Mouse (Mus musculus) liver, adult (tissue): Measurements from ENCODE around the gene Galnt17.

Experiments
- GATA4 ChIP-seq: IDR thresholded peaks from 2 replicates; pipeline ENCODE4 v1.6.1; 2014; ENCODE audit warnings: mild to moderate bottlenecking, low read length; ENCODE audit not compliant: insufficient replicate concordance

The Galnt17 gene

GRCm38 (mm10) chr5:131308397-131308796 lies at the start of gene Galnt17:
TSS of gene Galnt17 (minus strand) at chr5:131308497.
- TF ChIP-seq GATA4, result no peak

DNA sequence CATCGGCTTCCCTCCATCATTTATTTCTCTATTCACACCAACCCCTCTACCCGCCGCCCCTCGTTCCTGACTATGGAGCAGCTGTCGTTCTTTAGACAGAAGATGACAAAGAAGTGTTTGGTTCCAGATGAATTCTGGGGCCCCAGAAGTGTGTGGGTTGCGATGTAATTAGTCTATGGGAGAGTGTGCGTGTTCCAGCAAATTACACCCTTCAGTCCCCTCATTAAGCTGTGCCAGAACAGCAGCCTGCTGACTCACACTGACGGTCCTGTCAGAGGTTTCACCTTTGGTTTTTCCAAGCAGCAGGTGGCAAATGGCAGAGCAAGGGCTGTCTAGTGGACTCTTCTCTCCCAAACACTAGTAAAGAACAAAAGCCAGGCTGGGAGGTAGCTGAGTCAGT lies 26.2 kb upstream of the Galnt17 start:
- TF ChIP-seq GATA4, result no peak

DNA sequence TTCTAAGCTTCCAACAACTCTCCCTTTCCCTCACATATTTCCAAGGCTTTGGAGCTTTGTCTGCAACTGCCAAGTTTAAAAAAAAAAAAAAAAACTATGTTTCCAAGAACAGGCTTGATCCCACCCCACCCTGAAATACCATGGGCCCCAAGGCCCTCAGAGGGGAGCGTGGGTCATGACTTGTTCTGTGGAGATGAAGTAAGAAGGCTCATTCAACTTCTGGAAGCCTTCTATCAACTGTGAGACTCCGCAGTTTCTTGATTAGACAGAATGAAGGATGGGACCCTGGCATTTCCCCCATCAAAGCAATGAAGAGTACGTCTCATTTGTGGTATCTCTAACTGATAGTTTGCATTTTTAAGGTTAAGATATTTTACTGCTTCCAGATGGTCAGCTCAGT lies 13.0 kb upstream of the Galnt17 start:
- no peak for TF ChIP-seq GATA4

- TF ChIP-seq GATA4, result no peak
Observed at GRCm38 (mm10) chr5:131319605-131320004, 11.3 kb upstream of the Galnt17 start.

- TF ChIP-seq GATA4, result no peak
Observed at GRCm38 (mm10) chr5:131319141-131319540, 10.8 kb upstream of the Galnt17 start.

- TF ChIP-seq GATA4, result no peak
Observed at GRCm38 (mm10) chr5:131315016-131315415, 6.7 kb upstream of the Galnt17 start.

DNA sequence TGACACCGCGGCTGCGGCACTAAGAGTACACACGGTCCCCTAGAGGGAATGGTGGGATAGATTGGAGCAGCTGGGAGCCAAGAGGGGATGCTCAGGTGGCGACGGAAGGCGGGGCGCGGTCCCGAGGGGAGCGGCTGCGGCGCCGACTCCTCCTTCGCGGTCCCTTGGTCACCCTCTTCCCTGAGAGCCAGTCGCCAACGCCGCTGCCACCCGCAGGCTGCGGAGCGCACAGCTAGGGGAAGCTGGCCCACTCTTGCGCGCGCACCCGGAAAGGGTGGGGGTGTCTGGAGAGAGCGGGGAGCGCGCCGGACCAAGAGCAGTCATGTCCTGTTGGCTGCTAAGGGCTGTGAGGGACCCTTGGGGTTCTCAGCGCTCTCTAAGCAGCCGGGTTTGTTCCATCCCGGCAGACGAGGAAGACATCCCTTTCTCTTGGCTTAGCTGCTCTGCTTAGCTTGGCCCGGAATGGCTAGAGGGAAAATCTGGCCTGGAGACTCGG lies 593 bp downstream of the Galnt17 start:
- TF ChIP-seq GATA4, result no peak

DNA sequence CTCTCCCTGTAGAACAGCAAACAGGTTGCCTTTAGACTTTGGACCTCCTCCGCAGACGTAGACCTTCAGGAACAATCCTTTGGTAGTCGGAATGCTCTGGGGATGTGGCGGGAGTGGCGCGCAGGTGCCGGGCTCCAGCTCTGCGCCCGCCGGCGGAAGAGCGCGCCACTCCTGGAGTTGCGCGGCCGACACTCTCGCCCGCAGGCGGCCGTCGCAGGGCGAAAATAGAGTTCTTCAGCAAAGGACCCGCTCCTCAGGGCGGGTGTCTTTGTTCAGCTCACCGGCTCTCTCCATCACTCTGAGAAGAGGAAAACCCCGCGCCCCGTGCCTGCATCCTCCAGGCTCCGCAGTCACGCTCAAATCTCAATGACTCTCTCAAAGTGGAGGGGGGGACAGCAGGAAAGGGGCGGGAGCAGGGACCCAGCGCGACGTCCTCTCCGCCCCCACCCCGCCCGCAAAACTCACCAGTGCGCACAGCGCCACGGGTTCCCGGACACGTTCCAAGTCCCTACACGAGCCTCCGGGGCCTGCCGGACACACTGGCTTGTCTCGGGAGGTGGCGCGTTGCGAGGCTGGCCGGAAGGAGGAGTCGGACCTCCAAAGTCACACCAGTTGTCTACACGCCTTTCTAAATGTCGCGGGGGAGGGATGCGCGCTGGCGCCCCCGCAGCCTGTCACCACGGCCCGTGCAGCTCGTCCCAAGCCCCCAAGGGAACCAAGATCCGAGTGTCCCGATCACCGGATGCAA lies 1.2 kb downstream of the Galnt17 start:
- TF ChIP-seq GATA4, result no peak

DNA sequence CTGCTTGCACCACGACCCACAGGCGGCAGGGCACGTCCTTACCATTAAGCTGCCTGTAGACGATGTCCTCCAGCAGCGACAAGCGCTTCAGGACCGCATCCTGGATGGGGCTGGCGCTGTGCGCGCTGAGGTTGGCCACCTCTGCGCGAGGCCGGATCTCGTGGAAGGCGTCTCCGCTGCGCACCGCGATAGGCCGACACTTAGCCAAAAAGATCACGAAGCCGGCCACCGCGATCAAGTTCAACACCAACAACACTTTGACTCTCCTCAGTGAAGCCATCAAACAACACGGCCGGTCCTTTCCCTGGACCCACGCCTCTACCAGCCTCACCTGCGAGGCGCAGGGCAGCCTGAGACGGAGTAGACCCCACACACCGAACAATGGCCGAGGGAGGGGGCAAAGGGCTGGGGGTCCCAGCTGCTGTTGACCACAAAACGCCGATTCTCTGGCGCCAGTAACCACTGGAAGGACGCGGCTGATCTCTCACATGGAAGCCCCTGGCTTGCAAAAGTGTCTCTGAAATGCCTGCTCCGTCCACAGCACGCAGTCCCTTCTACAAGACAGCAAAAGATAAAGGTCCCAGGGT lies 1.9 kb downstream of the Galnt17 start:
- no peak for TF ChIP-seq GATA4

DNA sequence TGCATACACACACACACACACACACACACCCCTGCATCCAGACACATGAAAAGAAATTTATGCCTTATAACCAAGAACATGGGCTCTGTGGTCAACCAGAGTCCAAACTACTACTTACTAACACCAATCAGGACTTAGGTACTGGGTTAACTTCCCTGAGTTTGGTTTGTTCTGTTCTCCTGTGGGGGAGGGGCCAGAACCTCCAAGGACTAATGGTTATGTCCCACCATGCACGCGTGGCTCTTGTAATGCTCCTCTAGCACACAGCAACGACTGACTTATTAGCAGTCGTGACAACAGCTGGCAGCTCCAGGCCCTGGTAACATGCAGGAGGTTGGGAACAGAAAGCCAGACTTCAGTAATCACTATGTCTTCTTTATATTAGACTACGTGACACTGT lies 3.1 kb downstream of the Galnt17 start:
- TF ChIP-seq GATA4, result no peak

- TF ChIP-seq GATA4, result no peak
Observed at GRCm38 (mm10) chr5:131301526-131301925, 6.8 kb downstream of the Galnt17 start.

DNA sequence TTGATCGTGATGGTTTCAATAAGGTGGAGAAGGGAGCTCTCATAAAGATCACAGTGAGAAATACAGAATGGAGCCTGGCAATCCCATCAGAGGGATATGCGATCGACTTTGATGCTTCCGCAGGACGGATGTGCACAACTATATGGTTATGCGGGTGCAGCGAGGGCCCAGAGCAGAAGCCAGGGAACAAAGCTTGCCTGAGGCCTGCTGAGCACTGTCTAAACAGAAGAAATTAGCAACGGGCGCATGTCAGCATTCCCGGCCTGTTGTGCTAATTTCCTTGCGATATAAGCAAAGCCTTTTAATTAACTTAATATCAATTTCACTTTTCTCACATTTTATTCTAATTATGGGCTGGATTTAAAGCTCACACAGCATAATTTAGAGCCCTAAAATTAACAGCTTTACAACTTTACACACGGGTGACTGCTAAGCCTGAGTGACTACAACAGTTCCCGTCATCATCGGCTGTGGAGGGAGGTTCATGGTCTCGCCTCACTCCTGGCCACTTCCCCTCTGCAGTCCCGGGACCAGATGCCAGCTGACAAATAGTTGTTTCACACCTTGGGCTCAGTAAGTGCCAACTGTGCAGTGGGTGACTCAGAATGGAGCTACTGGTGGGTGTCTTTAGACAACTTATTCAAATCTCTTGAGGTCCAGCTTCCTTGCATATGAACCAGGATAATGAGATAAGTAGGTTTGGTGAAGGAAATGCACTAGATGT lies 14.4 kb downstream of the Galnt17 start:
- TF ChIP-seq GATA4, result no peak

- TF ChIP-seq GATA4, result no peak
Observed at GRCm38 (mm10) chr5:131287091-131287490, 21.2 kb downstream of the Galnt17 start.

GRCm38 (mm10) chr5:131286680-131287079 lies 21.6 kb downstream of the Galnt17 start:
- no peak for TF ChIP-seq GATA4

DNA sequence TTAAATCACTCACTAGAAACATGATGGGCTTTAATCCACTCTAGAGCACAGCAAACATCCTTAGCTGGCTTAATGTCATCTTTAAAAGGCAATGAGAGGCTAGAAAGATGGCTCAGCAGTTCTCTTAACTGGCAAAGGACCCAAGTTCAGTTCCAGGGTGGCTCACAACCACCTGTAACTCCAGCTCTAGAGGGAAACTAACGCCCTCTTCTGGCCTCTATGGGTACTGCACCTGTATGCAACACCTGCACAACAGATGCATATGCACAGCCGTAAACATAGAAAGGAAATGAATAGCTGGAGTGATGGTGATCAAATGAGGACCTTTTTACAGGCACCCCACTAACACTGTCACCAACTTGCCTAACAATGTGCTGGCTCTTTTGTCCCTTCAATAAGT lies 27.9 kb downstream of the Galnt17 start:
- TF ChIP-seq GATA4, result no peak

DNA sequence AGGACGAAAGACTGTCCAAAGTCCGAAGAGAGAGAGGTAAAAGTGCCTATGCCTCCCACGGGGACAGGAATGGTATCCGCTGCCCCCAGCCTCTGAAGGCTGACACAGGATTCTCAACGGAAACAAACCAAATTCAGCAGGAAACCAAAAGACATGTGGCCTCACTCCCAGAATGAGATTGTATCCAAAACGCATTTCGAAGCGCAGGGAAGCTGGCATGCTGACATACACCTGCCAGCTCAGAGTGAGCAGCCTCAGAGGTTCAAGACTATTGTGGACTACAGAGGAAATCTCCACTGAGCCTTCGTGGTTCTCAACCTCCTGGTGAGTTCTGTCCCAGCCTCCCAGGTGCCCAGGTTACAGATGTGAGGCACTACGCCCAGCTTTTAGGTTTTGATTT lies 29.0 kb downstream of the Galnt17 start:
- TF ChIP-seq GATA4, result no peak
